Mouse (Mus musculus): ENCODE results near the gene Galnt7. TPM values are rescaled to one million over a fixed set of nuclear protein-coding genes. Genes with fewer than 3 reads are reported as not detected.

The Galnt7 gene
- polyA plus RNA-seq, 1 experiment: not detected

- TF ChIP-seq GATA1 (IDR thresholded peaks at IDR 0.05; ENCODE audit: low read length): no peak
- no peak for TF ChIP-seq TAL1 (IDR thresholded peaks at IDR 0.05; ENCODE audit: low read length)
- peaks cover 6% of the 10 kb centered on the region for H3K36me3 ChIP-seq (ENCODE audit: control insufficient read depth)
Observed at GRCm38 (mm10) chr8:57488312-57488765, 164.5 kb downstream of the Galnt7 start.

GRCm38 (mm10) chr8:57487441-57488155 lies 165.2 kb downstream of the Galnt7 start, which contains the start of gene Sap30:
TSS of gene Sap30 (minus strand) at chr8:57487860.
- Histone ChIP-seq H3K4me1 (ENCODE audit: control insufficient read depth) (peaks cover 46% of the 10 kb centered on the region), H3K36me3 (ENCODE audit: control insufficient read depth) (peaks cover 8% of the 10 kb centered on the region), H3K27me3 (ENCODE audit: control insufficient read depth) (no peaks in the 10 kb centered on the region), H3K9me3 (ENCODE audit: control insufficient read depth, low read length) (no peaks in the 10 kb centered on the region), H3K4me3 (replicated peaks) (peak within 1 kb of the TSS; percentile 96)
- TF ChIP-seq TAL1 (IDR thresholded peaks at IDR 0.05; ENCODE audit: low read length) (no peak), GATA1 (IDR thresholded peaks at IDR 0.05; ENCODE audit: low read length) (no peak)

More at GRCm38 (mm10) chr8:57488312-57488765, 164.5 kb downstream of the Galnt7 start:
- Histone ChIP-seq H3K4me1 (ENCODE audit: control insufficient read depth) (peaks cover 47% of the 10 kb centered on the region), H3K27me3 (ENCODE audit: control insufficient read depth) (no peaks in the 10 kb centered on the region), H3K9me3 (ENCODE audit: control insufficient read depth, low read length) (no peaks in the 10 kb centered on the region), H3K4me3 (replicated peaks) (peak overlapping the region; percentile 96)

GRCm38 (mm10) chr8:57486491-57487440 lies 166.1 kb downstream of the Galnt7 start:
- peaks cover 15% of the 10 kb centered on the region for H3K36me3 ChIP-seq (ENCODE audit: control insufficient read depth)
- no peaks in the 10 kb centered on the region for H3K27me3 ChIP-seq (ENCODE audit: control insufficient read depth)
- TF ChIP-seq GATA1 (IDR thresholded peaks at IDR 0.05; ENCODE audit: low read length) (peak; percentile 45; the same call in 1 of the 2 replicates), TAL1 (IDR thresholded peaks at IDR 0.05; ENCODE audit: low read length) (no peak)
- no peaks in the 10 kb centered on the region for H3K9me3 ChIP-seq (ENCODE audit: control insufficient read depth, low read length)
- H3K4me3 ChIP-seq (replicated peaks): peak overlapping the region; percentile 96
- peaks cover 40% of the 10 kb centered on the region for H3K4me1 ChIP-seq (ENCODE audit: control insufficient read depth)

GRCm38 (mm10) chr8:57480606-57481005 lies 172.2 kb downstream of the Galnt7 start:
- no peaks in the 10 kb centered on the region for H3K27me3 ChIP-seq (ENCODE audit: control insufficient read depth)
- TF ChIP-seq GATA1 (IDR thresholded peaks at IDR 0.05; ENCODE audit: low read length) (no peak), TAL1 (IDR thresholded peaks at IDR 0.05; ENCODE audit: low read length) (no peak)
- H3K36me3 ChIP-seq (ENCODE audit: control insufficient read depth): peaks cover 16% of the 10 kb centered on the region
- no peaks in the 10 kb centered on the region for H3K9me3 ChIP-seq (ENCODE audit: control insufficient read depth, low read length)
- peaks cover 3% of the 10 kb centered on the region for H3K4me1 ChIP-seq (ENCODE audit: control insufficient read depth)
- no peak overlapping the region for H3K4me3 ChIP-seq (replicated peaks)

- TF ChIP-seq GATA1 (IDR thresholded peaks at IDR 0.05; ENCODE audit: low read length): no peak
- TF ChIP-seq TAL1 (IDR thresholded peaks at IDR 0.05; ENCODE audit: low read length): no peak
- peaks cover 13% of the 10 kb centered on the region for H3K36me3 ChIP-seq (ENCODE audit: control insufficient read depth)
- H3K27me3 ChIP-seq (ENCODE audit: control insufficient read depth): no peaks in the 10 kb centered on the region
- no peaks in the 10 kb centered on the region for H3K4me1 ChIP-seq (ENCODE audit: control insufficient read depth)
- H3K4me3 ChIP-seq (replicated peaks): no peak overlapping the region
- H3K9me3 ChIP-seq (ENCODE audit: control insufficient read depth, low read length): no peaks in the 10 kb centered on the region
Observed at GRCm38 (mm10) chr8:57479700-57480099, 173.1 kb downstream of the Galnt7 start.

DNA sequence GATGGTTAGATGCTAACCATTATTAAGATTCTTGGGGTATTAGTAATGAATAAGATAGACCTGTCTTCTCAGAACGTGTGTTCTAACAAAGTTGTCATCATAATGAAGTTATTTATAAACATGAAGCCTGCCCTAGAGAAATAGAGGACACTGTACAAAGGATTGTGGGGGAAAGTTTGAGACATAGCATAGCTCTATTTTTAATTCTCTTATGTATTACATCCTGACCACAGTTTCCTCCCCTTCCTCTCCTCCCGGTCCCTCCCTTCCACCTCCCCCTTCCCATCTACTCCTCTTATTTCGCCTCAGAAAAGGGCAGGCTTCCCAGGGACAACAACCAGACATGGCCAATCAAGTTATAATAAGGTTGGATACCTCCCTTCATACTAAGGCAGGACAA lies 174.4 kb downstream of the Galnt7 start:
- no peak for TF ChIP-seq TAL1 (IDR thresholded peaks at IDR 0.05; ENCODE audit: low read length)
- TF ChIP-seq GATA1 (IDR thresholded peaks at IDR 0.05; ENCODE audit: low read length): no peak
- Histone ChIP-seq H3K36me3 (ENCODE audit: control insufficient read depth) (peaks cover 10% of the 10 kb centered on the region), H3K4me1 (ENCODE audit: control insufficient read depth) (no peaks in the 10 kb centered on the region), H3K27me3 (ENCODE audit: control insufficient read depth) (no peaks in the 10 kb centered on the region), H3K4me3 (replicated peaks) (no peak overlapping the region), H3K9me3 (ENCODE audit: control insufficient read depth, low read length) (no peaks in the 10 kb centered on the region)

Other genes starting within 250 kb of the Galnt7 start
- gene Scrg1, start 197.1 kb downstream of the Galnt7 start, polyA plus RNA-seq (2012): not detected in 2 replicates
- 2.0 TPM in 2 replicates for gene Sap30, start 165.2 kb downstream of the Galnt7 start, polyA plus RNA-seq (2012)
- gene Hmgb2, start 141.1 kb downstream of the Galnt7 start, polyA plus RNA-seq (2012): 46.5 and 51.4 TPM in 2 replicates

All from erythroblast, embryonic 14.5 days (primary cell).